Mouse (Mus musculus) right cerebral cortex, adult 2 months (tissue): Measurements from ENCODE around the gene Meis2.

ENCODE experiments used
- DNase-seq, 2 experiments: peaks; one replicate each; pipeline ENCODE4 v3.0.0; 2021 to 2022; ENCODE audit warnings: low spot score in 2 of 2

Gene Meis2

GRCm38 (mm10) chr2:115948630-115949426 lies 116.8 kb downstream of the Meis2 start:
- no peak for DNase-seq

DNA sequence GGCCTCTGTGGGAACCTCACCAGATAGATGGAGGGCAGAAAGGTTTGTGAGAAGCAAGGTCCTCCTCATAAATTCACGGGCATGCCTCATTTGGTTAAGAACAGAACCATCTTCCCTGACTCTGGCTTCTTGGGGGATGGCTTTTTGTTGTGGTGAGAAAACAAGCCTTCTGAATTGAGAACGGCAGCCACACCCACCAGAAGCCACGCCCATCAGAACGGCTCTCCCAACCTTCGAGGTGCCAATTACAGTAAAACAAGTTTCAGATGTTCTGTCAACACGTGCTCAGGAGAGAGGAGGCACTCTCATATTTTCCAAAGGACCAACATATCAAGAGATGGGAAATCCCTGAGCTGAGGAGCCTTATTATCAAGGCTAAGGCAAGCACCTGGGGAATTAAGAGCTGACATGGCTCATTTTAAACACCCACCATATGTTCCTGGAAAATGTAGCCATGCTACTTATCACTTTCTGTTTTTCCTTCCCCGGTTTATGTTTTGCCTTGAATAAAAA lies 117.9 kb downstream of the Meis2 start:
- no peak for DNase-seq

GRCm38 (mm10) chr2:115943044-115943443 lies 122.6 kb downstream of the Meis2 start:
- DNase-seq: no peak

- DNase-seq: no peak
Measured at GRCm38 (mm10) chr2:115939849-115940248, 125.8 kb downstream of the Meis2 start.

DNA sequence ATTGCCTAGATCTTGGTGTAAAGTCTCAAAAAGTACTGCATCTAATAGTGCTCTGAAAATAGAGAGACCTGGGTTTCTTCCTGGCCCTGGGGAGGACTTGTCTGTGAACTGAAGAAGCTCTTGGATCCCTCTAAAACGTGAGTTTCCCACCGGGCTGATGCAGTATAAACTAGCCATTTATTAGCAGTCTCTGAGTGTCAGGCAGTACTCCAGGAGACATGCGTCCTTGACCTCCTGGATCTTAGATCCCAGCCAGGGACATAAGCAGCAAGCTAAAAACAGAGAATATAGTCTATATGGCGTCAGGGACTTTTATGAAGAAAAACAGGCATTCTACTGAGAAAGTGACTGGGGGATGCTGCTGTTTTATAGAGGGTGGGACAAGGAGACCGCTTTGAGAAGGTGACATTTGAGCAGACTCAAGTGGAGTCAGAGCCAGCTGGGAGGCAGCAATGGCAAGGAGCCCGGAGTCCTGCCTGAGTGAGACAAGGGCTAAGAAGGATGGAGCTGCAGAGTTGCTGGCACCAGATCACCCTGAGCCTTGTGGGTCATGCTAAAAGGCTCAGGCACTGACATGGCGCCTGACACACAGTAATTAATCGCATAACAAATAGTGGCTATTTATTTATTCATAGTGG lies 126.6 kb downstream of the Meis2 start:
- peak in 1 of 2 experiments; percentile 63 for DNase-seq

DNA sequence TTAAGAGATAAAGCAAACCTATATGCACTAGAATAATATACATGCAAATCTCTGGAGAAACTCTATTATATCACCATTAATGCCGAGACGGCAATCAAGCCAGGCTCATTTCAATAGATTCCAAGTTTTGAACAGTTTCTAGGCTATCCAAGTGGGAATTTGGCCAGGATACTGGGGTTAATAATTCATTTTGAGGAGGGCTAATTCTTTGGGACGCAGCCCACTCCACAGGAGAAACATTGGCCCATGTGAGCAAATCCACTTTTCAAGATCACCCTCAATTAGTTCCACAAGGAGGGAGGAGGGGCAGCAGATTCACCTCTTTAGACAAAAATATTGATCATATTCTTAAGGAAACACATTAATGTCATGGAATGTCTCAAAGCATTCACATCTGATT lies 127.3 kb downstream of the Meis2 start:
- DNase-seq: no peak

DNA sequence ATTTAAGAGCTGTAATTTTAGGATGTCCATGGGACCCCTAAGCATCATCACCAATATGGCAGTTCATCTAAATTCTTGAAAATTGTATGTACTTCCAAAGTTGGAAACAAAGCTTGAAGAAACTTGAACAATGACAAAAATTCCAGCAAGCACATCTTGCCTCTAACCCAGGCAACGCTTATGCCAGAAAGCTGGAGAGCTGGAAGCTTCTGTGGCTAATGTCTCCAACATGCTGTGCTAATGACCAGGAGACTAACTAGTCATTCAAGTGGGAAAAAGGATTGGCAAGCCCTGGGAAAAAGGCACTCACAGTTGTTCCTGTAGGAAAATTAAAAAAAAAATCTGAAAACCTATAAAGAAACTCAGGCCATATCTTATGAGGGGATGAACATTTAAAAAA lies 127.7 kb downstream of the Meis2 start:
- DNase-seq: no peak

GRCm38 (mm10) chr2:115936786-115937185 lies 128.9 kb downstream of the Meis2 start:
- DNase-seq: no peak

DNA sequence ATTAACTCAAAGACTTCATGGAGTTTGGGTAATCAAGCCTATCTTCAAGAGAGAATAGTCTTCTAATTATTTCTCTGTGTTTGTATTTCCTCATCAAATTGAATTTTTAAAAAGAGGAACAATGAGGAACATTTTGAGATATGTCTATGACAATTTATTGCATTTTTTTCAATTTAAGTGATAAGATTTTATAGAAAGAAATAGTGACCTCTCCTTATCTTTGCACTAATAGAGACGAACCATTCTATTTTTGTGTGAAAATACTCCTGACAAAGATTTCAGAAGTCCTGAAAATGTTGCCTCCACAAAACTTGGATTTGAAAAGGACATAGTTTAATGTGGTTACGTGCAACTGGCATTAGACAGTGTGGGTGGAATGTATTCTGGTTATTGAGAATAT lies 131.3 kb downstream of the Meis2 start:
- no peak for DNase-seq

- DNase-seq: no peak
Measured at GRCm38 (mm10) chr2:115933259-115933658, 132.4 kb downstream of the Meis2 start.

- no peak for DNase-seq
Measured at GRCm38 (mm10) chr2:115925744-115926143, 139.9 kb downstream of the Meis2 start.

GRCm38 (mm10) chr2:115924472-115924871 lies 141.2 kb downstream of the Meis2 start:
- no peak for DNase-seq

- DNase-seq: no peak
Measured at GRCm38 (mm10) chr2:115923247-115923646, 142.4 kb downstream of the Meis2 start.

- no peak for DNase-seq
Measured at GRCm38 (mm10) chr2:115921687-115922086, 144.0 kb downstream of the Meis2 start.

GRCm38 (mm10) chr2:115920336-115920951 lies 145.2 kb downstream of the Meis2 start:
- DNase-seq: no peak

DNA sequence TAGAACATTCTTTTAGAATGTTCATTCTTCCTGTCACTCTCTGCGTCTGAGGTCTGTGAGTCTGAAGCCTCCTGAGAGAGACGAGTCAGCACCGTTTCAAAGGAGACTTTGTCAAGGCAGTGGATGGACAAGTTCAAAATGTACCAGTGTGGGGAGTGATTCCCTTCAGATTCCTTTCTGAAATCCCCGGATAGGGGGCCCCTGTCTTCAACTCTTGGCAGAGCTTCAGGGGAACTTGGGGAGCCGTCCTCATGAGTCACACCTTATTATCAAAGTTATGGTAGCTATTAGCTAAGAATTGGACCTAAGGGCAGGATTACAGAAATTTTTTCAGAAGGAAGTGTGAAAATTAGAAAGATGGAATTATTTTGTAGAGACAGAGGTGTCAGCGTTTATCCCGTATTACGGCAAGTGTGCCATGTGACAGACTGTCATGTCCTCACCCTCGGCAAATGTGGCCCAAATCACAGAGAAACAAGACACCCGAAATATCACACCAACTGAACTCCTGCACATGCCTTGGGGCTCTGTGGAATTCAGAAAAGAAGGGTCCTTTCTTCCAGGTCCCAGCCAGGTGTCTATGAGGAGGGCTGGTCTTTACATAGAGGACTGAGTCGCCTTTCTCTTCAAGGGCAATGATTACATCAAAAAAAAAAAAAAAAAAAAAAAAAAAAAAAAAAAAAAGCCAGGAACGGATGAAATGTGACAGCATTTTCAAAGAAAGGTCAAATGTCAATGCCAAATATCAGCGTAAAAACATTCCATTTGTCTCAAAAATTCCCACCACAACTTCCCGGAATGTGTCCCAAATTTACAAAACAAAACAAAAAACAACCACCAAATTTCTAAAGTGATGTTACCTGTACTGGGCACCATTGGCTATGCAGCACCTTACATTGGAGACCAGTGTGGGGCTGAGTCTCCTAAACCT lies 146.2 kb downstream of the Meis2 start:
- no peak for DNase-seq

GRCm38 (mm10) chr2:115918561-115918960 lies 147.1 kb downstream of the Meis2 start:
- no peak for DNase-seq

- DNase-seq: no peak
Measured at GRCm38 (mm10) chr2:115914539-115914938, 151.1 kb downstream of the Meis2 start.

DNA sequence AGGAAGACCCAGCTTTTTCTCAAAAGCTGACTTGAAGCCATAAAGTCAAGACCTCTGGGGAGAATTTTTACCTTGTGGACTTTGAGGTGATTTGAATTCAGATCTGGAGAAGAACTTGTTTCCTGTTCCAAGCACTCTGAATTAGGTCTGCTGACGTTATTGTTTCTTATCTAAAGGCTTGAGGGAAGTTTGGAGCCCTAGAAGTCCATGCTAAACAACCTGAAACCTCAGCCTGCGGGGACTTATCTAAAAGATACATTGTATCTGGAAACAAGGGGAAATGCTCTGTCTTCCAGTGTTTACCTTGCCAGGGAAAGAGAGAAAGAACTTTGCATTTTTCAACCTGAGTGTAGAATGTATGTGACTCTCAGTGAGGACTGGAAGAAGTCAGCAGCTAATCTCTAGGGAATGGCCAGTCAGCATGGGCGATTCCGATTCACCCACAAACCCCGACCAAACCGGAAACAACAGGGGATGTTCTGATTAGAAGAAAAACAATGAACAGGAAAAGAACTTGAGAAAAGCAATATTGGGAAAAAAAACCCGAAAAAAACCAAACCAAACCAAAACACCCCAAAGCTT lies 152.6 kb downstream of the Meis2 start:
- DNase-seq: no peak

DNA sequence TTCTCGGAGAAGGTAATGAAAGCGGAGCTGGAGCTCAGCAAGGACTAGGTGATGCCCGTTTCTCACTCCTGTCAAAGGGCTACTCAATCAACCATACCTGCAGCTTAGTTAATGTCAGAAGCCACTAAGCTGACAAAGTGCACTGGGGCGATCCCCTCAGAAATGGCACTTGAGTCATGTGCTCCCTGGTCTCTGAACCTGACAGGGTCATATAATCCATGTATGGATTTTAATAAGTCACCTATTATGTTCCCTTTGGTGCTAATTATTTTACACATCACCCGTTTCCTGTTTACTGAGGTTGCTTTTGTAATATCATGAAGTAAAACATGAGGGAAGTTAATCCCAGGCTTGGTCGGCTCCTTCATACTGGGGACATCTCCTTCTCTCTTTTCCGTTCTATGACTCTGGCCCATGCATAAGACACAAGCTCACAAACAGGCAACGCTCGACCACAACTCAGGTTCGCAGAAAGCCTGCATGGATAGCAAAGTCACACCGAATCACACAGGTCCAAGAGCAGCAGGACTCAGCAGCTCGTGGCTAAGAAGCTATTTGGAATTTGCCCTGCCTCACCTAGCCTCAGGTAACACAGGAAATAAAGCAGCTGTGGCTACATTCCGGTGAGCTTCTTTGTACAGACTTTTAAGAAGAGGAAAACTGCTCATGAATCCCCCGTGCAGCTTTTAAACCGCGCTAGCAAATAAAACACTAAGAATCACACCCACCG lies 153.6 kb downstream of the Meis2 start:
- no peak for DNase-seq

DNA sequence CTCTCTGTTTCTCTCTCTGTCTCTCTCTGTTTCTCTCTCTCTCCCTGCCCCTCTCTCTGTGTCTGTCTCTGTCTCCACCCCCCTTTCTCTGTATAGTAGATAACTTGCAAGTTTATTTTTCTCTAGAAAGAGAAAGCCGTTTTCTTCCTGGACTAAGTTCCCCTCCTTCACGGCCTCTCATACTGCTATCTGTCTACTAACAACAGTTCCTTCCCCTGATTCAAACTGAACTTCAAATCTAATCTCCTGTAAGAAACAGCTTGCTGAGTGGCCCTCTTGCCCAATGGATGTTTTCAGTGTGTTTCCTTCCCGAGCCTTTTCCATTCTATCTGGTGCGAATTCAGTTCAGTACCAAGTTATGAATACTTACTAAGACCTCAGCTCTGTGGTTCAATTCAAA lies 155.4 kb downstream of the Meis2 start:
- no peak for DNase-seq
